Mouse (Mus musculus): ENCODE data around the gene Tmem245. TPM values are rescaled to one million over a fixed set of nuclear protein-coding genes. Genes with fewer than 3 reads are reported as not detected.

Tmem245 gene
- polyA plus RNA-seq, 1 experiment = 17.0 TPM

Other genes starting within 250 kb of the Tmem245 start
- not detected in 2 replicates for gene Gm26657, start 207.4 kb downstream of the Tmem245 start, polyA plus RNA-seq (2012; rRNA removed)
- gene Actl7b, start 206.0 kb downstream of the Tmem245 start, polyA plus RNA-seq (2012; rRNA removed) = 0.06 TPM in 1 of 2 replicates, not detected in the other
- not detected in 2 replicates for gene Actl7a, start 204.0 kb downstream of the Tmem245 start, polyA plus RNA-seq (2012; rRNA removed)
- gene Elp1, start 145.1 kb downstream of the Tmem245 start, polyA plus RNA-seq (2012; rRNA removed) = 23.2 and 23.4 TPM in 2 replicates
- 4.9 and 7.1 TPM in 2 replicates for gene Fam206a, start 145.1 kb downstream of the Tmem245 start, polyA plus RNA-seq (2012; rRNA removed)
- 57.8 and 69.1 TPM in 2 replicates for gene Ctnnal1, start 82.2 kb downstream of the Tmem245 start, polyA plus RNA-seq (2012; rRNA removed)
- 0.03 and 0.04 TPM in 2 replicates for gene Frrs1l, start 43.0 kb upstream of the Tmem245 start, polyA plus RNA-seq (2012; rRNA removed)
- 38.1 and 38.6 TPM in 2 replicates for gene Epb41l4b, start 196.0 kb upstream of the Tmem245 start, polyA plus RNA-seq (2012; rRNA removed)